Mouse (Mus musculus) cerebellum, adult 11 months (tissue): ENCODE results near the gene Dqx1.

ENCODE experiments used
- DNase-seq: peaks from one replicate; pipeline ENCODE4 v3.0.0; 2022

Gene Dqx1

GRCm38 (mm10) chr6:83070311-83071219 is 12.9 kb downstream of the Dqx1 start:
- DNase-seq = peak; percentile 40

GRCm38 (mm10) chr6:83071220-83071619 is 13.6 kb downstream of the Dqx1 start:
- DNase-seq = no peak

DNA sequence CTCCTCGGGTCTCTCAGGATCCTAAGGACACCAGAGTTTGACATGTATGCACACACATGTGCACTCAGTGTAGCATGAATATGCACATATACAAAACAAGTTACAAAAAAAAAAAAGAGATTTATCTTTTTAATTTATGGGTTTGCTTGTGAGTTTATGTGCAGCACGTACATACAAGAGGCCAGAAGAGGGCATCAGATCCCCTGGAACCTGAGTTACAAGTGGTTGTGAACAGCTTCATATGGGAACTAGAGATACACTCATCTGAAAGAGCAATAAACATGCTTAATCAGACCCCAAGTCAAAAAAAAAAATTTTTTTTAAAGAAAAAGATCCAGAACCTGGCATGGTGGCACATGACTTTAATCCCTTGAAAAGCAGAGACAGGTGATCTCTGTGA is 17.3 kb downstream of the Dqx1 start:
- no peak for DNase-seq

GRCm38 (mm10) chr6:83077630-83078323 is 20.1 kb downstream of the Dqx1 start, which contains the start of gene Pcgf1:
TSS of gene Pcgf1 (plus strand) at chr6:83077869.
- DNase-seq = no peak

GRCm38 (mm10) chr6:83078324-83078858 is 20.7 kb downstream of the Dqx1 start:
- DNase-seq = peak; percentile 99

DNA sequence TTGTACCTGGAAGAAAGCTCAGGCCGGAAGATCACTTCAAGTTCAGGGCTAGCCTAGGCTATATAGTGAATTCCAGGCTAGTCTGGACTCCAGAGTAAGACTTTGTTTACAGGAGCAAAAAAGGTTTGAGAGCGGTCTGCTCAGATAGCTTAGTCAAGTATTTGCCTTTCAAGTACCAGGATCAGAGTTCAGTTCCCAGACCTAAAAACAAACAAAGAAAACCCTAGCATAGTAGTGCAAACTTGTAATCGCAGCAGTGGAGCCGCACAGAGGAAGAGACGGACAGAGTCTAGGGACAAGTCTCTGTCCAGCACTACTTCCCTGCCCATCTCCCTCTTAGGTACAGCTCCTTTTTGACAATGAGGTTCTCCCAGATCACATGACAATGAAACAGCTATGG is 22.6 kb downstream of the Dqx1 start:
- DNase-seq = no peak

GRCm38 (mm10) chr6:83083497-83083896 is 25.9 kb downstream of the Dqx1 start:
- DNase-seq = no peak

GRCm38 (mm10) chr6:83084477-83084876 is 26.8 kb downstream of the Dqx1 start:
- DNase-seq = no peak

GRCm38 (mm10) chr6:83086121-83087035 is 28.7 kb downstream of the Dqx1 start, which contains the start of gene Lbx2:
TSS of gene Lbx2 (plus strand) at chr6:83086367.
- no peak for DNase-seq

DNA sequence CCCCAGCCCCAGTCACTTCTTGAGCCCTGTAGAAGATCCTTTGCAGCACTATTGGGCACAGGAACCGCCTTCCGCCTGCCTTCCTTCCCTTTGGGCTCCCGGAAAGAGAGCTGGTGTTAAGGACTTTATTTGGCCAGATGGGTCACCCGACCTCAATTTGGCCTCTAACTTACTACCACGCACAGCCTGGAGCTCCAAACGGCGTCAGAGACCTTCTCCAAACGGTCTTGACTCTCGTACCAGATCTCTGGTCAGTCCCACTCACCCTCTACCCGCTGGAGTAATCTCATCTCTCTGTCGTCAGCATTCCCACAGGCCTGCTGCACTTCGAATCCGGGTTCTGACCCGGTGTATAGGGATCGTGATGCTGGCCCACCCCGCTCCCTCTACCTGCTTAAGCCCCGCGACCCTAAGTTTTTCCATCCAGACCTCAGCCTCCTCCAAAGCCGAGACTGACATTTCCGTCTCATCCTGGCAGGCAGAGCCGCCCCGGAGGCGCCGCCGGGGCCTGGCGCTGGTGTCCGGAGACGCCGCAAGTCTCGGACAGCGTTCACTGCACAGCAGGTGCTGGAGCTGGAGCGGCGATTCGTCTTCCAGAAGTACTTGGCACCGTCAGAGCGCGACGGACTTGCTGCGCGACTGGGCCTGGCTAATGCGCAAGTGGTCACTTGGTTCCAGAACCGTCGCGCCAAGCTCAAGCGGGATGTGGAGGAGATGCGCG is 29.7 kb downstream of the Dqx1 start:
- no peak for DNase-seq

DNA sequence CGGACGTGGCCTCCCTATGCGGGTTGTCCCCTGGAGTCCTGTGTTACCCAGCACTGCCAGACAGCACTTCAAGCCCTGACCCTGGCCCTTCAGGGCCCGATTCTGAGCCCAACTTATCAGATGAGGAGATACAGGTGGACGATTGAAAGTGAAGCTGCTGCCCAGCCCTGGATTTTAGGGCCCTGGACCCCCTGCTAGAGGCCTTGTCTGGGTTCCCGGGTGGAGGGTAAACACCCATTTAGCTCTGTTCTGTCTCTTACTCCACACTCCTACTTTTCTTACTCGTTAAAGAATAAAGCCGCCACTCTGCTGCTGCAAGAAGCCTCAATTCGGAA is 30.2 kb downstream of the Dqx1 start:
- DNase-seq = no peak

GRCm38 (mm10) chr6:83092416-83093127 is 34.9 kb downstream of the Dqx1 start:
- DNase-seq = no peak

DNA sequence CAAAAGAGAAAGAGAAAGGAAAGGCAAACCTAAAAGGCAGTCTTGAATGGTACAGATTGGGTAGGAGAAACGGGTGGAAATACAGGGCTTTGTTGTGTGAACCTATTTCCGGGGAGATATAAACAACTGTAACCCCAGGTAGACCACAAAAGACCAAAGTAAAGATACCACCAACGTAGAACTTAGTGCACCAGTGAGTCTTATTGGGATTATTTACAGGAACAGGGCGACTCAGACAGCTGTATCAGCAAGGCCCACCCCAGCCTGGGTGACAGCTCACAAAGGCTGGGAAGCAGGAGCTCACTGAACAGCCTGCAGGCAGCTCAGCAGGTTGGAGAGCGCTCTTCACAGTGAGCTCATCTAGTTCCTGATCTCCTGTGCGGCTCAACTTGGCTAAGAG is 38.3 kb downstream of the Dqx1 start:
- DNase-seq = no peak

DNA sequence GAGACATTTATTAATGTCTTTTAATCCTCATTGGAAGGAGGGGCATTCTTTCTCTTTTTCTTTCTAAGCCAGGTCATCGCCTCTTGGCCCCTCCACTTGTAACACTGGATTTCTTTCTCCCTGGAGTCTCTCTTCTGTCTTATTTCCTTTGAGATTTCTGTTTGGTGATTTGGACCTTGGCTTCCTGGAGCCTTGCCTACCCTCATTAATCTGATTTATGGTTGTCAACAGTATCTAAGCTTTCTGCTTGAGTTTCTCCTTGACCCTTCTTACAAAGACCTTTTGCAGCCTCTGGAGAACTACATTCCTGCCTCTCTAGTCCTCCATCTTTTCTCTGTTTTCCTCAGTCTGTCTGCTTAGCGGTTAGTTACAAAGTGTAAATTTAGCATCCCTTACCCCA is 40.8 kb downstream of the Dqx1 start:
- no peak for DNase-seq

GRCm38 (mm10) chr6:83101316-83101687 is 43.7 kb downstream of the Dqx1 start, which contains the start of the genes Ccdc142 and Gm42688:
TSS of gene Ccdc142 (plus strand) at chr6:83101601.
TSS of gene Gm42688 (plus strand) at chr6:83101617.
- peak; percentile 87 for DNase-seq

- peak; percentile 54 for DNase-seq
Measured at GRCm38 (mm10) chr6:83101688-83102556, 44.3 kb downstream of the Dqx1 start.

DNA sequence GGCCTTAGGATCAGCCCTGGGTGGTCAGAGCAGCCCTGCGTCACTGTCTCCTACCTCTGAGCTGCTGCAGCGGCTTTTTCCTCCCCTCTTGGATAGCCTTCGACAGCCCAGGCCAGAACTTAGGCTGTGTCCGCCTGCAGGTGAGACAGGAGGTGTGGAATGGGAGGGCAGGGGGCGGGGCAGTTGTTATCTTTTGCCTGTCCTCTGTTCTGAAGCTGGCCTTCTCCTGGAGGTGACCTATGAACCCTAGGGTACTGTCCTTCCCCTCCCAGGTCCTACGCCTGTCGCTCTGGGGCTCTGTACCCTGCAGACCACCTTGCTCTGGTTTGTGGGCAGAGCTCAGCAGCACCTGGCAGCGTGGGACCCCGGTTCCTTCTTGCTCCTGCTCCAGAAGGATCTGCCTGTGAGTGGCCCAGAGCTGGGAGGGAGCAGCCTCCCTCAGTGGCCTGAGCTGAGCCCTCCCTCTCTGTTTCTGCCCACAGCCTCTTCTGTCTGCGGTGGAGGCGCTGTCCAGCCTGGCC is 45.5 kb downstream of the Dqx1 start:
- no peak for DNase-seq

DNA sequence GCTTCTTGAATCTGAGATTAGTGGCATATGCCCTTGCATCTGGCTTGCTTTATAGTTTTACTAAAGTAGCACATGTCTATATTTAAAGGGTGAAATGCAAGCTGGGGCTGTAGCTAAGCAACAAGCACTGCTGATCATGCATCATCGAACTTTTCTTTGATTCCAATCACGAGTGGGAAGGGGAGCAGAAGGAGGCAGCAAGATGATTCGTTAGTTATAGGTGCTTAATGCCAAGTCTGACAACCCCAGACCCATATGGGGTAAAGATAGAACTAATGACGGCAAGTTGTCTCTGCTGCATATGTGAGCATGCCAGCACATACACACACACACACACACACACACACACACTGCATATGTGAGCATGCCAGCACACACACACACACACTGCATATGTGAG is 46.5 kb downstream of the Dqx1 start:
- DNase-seq = no peak

- DNase-seq = peak; percentile 66
Measured at GRCm38 (mm10) chr6:83107566-83108400, 50.1 kb downstream of the Dqx1 start.
